Mouse (Mus musculus) limb, embryonic 14.5 days (tissue): Measurements from ENCODE around the gene Rpusd3. TPM values are rescaled to one million over a fixed set of nuclear protein-coding genes. Genes with fewer than 3 reads are reported as not detected.

Experiments
- ATAC-seq: fragments of 200-750 bp; cut with Nextera tagmentation; 2 replicates; pipeline ENCODE4 v1.8.0; 2017; ENCODE audit warnings: low read depth, moderate number of reproducible peaks, moderate TSS enrichment; ENCODE audit not compliant: low FRiP score
- DNase-seq: peaks from one replicate; pipeline ENCODE4 v3.0.0-alpha.2; 2015; ENCODE audit warnings: low spot score
- H3K27ac ChIP-seq: fragments of 300-500 bp; sonication (generic); replicated peaks from 2 replicates; pipeline ENCODE4 v1.5.1; 2014; ENCODE audit warnings: low read depth, mild to moderate bottlenecking, low read length, moderate library complexity, mixed read lengths
- H3K27me3 ChIP-seq: fragments of 300-500 bp; sonication (generic); 2 replicates; pipeline ENCODE4 v1.6.1; 2014; ENCODE audit warnings: low read length, mixed read lengths; ENCODE audit not compliant: control insufficient read depth, insufficient read depth
- H3K36me3 ChIP-seq: fragments of 300-500 bp; sonication (generic); 2 replicates; pipeline ENCODE4 v1.6.1; 2014; ENCODE audit warnings: mild to moderate bottlenecking, low read length, moderate library complexity, mixed read lengths; ENCODE audit not compliant: control insufficient read depth, insufficient read depth
- H3K4me1 ChIP-seq: fragments of 300-500 bp; sonication (generic); 2 replicates; pipeline ENCODE4 v1.6.1; 2014; ENCODE audit warnings: antibody characterized with exemption, low read length, mixed read lengths; ENCODE audit not compliant: control insufficient read depth, insufficient read depth
- H3K4me2 ChIP-seq: fragments of 300-500 bp; sonication (generic); replicated peaks from 2 replicates; pipeline ENCODE4 v1.6.1; 2014; ENCODE audit warnings: low read depth, mild to moderate bottlenecking, low read length, moderate library complexity; ENCODE audit not compliant: severe bottlenecking
- H3K4me3 ChIP-seq: fragments of 300-500 bp; sonication (generic); replicated peaks from 2 replicates; pipeline ENCODE4 v1.5.1; 2014; ENCODE audit warnings: low read length
- H3K9ac ChIP-seq: fragments of 300-500 bp; sonication (generic); 2 replicates; pipeline ENCODE4 v1.6.1; 2014; ENCODE audit warnings: mild to moderate bottlenecking, low read depth, low read length, moderate library complexity; ENCODE audit not compliant: severe bottlenecking
- H3K9me3 ChIP-seq: fragments of 300-500 bp; sonication (generic); 2 replicates; pipeline ENCODE4 v1.6.1; 2016; ENCODE audit warnings: low read length; ENCODE audit not compliant: control insufficient read depth
- POLR2A ChIP-seq: fragments of 200-500 bp; IDR thresholded peaks from 2 replicates; pipeline ENCODE4 v1.8.0; 2012; ENCODE audit warnings: inconsistent platforms, mild to moderate bottlenecking, moderate library complexity, borderline replicate concordance; ENCODE audit not compliant: insufficient read depth, insufficient read length; ENCODE audit errors: extremely low read depth
- WGBS: fragments of 180-500 bp; shearing (Covaris S2); extraction: QIAGEN DNeasy Blood & Tissue Kit; methylation state at CpG from one replicate; pipeline ENCODE4 v1.1.7; 2014; 5-methylcytosine and 5-hydroxymethylcytosine counted together
- microRNA-seq: library from miRNA; unstranded; fragments of <30 nt; microRNA quantifications from one replicate; pipeline ENCODE4, GENCODE M21; 2016
- polyA plus RNA-seq, 2 experiments: library from polyadenylated mRNA; depleted of rRNA in 1 of 2; stranded (reverse) in 1 of 2; unstranded in 1 of 2; fragments of >200 nt; fragmentation: Nextera tagmentation in 1 of 2; extraction: Ambion mirVana in 1 of 2; gene quantifications; 2 replicates each; pipeline versions ENCODE4 v1.2.1 to v1.2.3; 2012 to 2014

Rpusd3 gene
- polyA plus RNA-seq, 2 experiments = 25.1 to 38.9 TPM

DNA sequence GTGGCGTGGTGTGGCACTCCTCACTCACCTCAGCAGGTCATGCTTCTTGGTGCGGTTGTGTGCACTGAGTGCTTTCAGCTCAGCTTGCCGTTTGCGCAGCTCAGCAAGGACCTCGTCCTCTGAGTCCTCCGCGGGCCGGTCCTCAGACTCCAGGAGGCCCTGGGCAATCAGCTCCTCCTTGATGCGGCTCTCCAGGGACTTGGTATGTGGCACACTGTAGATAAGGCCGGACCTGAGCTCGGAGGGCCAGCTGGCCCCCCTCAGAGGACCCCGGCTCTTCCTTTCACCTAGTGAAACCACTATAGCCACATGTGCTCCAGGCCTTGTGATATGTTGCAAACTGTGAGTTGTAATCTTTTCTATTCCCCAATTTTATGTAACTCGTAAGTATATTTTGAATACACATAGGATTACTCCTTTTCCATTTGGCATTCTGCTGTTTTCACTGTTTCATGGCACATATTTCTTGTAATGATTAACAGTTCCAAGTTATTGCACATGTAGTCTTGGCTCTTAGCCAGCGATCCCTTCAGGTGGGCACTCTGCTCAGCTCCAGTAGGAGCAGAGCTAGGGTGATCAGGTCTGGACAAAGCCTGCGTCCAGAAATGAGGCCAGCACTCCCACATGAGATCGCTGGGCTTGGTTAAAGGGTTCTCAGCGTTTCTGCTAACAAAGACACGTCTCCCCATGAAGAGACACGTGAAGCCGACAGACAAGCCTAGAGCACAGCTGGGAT is 48.8 kb downstream of the Rpusd3 start:
- no peak overlapping the region for H3K4me3 ChIP-seq
- no peak for TF ChIP-seq POLR2A
- no peak overlapping the region for H3K27ac ChIP-seq
- no peak overlapping the region for H3K9ac ChIP-seq
- DNase-seq (no peak), ATAC-seq (no peak)
- 95% methylated on average over 20 of the region's 20 CpGs for WGBS
- no peaks in the 10 kb centered on the region for H3K9me3 ChIP-seq
- no peak overlapping the region for H3K4me2 ChIP-seq
- no peaks in the 10 kb centered on the region for H3K27me3 ChIP-seq
- H3K4me1 ChIP-seq = no peaks in the 10 kb centered on the region
- H3K36me3 ChIP-seq = peaks cover 84% of the 10 kb centered on the region

DNA sequence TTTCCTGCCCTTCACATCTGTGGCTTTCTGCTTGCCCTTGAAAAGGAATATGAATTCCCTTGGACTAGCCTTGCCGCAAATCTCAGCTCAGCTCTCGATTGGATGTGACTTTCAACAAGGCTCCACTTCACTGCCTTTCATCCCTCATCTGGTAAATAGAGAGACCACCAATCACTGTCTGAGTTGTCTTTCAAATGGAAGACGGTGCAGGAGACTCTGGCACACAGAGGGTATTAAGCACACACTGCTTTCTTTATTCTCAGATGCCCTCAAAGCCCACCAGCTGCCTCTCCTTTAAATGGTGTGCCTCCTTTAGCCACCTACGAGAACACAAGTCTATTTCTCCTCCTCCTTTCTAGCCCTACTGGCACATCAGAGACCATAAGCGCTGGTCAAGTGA is 50.6 kb downstream of the Rpusd3 start:
- no peak for TF ChIP-seq POLR2A
- H3K9ac ChIP-seq = no peak overlapping the region
- H3K36me3 ChIP-seq = peaks cover 69% of the 10 kb centered on the region
- no peak overlapping the region for H3K4me3 ChIP-seq
- 82% methylated on average over 5 of the region's 5 CpGs for WGBS
- H3K9me3 ChIP-seq = no peaks in the 10 kb centered on the region
- H3K4me1 ChIP-seq = no peaks in the 10 kb centered on the region
- H3K27ac ChIP-seq = no peak overlapping the region
- H3K27me3 ChIP-seq = no peaks in the 10 kb centered on the region
- DNase-seq = no peak
- no peak overlapping the region for H3K4me2 ChIP-seq
- no peak for ATAC-seq

DNA sequence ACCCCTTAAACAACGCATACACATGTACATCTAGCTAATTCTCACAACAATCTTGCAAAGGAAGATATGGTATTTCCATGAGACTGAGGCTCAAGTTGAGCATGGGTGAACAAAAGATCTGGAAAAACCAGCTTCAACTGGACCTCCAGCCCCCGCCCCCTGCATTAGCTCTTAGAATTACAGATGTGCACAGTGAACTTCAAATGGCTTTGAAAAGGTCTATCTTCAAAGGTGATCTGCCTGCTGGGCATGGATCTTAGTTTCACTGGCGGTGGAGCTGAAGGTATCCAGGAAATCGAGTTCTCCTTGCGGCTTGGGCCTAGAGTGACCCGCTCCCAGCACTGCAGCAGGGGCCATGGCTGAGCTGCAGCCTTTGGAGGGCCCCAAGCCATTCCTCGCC is 51.0 kb downstream of the Rpusd3 start:
- H3K27me3 ChIP-seq = no peaks in the 10 kb centered on the region
- no peak for ATAC-seq
- no peak for TF ChIP-seq POLR2A
- no peak overlapping the region for H3K4me3 ChIP-seq
- 84% methylated on average over 7 of the region's 7 CpGs for WGBS
- H3K27ac ChIP-seq = no peak overlapping the region
- H3K9me3 ChIP-seq = no peaks in the 10 kb centered on the region
- H3K9ac ChIP-seq = no peak overlapping the region
- no peak overlapping the region for H3K4me2 ChIP-seq
- no peak for DNase-seq
- peaks cover 65% of the 10 kb centered on the region for H3K36me3 ChIP-seq
- no peaks in the 10 kb centered on the region for H3K4me1 ChIP-seq

DNA sequence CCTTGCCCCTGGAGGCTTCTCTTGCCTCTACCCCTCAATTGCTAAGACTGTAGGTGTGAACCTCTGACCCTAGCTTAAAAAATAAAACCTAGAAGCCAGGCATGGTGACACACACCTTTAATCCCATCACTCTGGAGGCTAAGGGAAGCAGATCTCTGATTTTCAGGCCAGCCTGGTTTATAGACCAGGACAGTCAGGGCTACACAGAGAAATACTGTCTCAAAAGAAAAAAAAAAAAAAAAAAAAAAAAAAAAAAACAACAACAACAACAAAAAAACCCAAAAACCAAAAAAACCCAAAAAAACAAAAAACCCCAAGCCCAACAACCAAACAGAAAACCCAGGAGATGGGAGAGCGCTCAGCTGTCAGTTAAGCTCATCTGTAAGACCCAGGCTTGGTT is 51.6 kb downstream of the Rpusd3 start:
- ATAC-seq = no peak
- Histone ChIP-seq H3K9me3 (no peaks in the 10 kb centered on the region), H3K36me3 (peaks cover 60% of the 10 kb centered on the region), H3K9ac (no peak overlapping the region), H3K4me2 (no peak overlapping the region), H3K27ac (no peak overlapping the region), H3K4me3 (no peak overlapping the region), H3K4me1 (no peaks in the 10 kb centered on the region), H3K27me3 (no peaks in the 10 kb centered on the region)
- 100% methylated on average over 1 of the region's 1 CpGs for WGBS
- DNase-seq = no peak
- TF ChIP-seq POLR2A = no peak

DNA sequence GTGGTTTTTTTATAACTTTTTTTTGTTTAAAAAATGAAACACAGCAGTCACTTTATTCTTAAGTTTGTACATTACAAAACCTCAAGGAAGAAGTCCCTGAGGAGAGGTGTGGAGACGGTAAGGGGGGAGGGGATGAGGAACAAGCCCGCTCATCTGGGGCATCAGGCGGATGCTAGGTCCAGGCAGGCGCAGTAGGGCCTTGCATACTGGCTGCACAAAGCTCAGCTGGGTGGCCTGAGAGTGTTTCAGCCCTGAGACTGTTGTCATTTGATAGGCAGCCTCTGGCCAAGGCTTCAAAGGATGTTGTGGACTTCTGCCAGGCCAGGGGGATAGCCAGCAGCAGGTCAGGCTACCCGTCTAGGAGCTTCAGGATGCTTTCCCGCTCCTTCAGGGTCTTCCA is 52.5 kb downstream of the Rpusd3 start:
- no peak for TF ChIP-seq POLR2A
- Histone ChIP-seq H3K4me2 (no peak overlapping the region), H3K36me3 (peaks cover 51% of the 10 kb centered on the region), H3K9me3 (no peaks in the 10 kb centered on the region), H3K27ac (no peak overlapping the region), H3K27me3 (no peaks in the 10 kb centered on the region), H3K4me3 (no peak overlapping the region), H3K4me1 (no peaks in the 10 kb centered on the region), H3K9ac (no peak overlapping the region)
- WGBS = 87% methylated on average over 6 of the region's 6 CpGs
- ATAC-seq = no peak
- DNase-seq = no peak

Small RNA genes within 50 kb of the gene (microRNA-seq; reads per million reads assigned to microRNA genes)
- not detected for gene Gm24387

Other genes with a start within 250 kb of the Rpusd3 start
- 0.65 and 0.67 TPM in 2 replicates for gene Lhfpl4, start 224.0 kb downstream of the Rpusd3 start, polyA plus RNA-seq (2012; rRNA removed)
- gene Lhfpl4, start 224.0 kb downstream of the Rpusd3 start, polyA plus RNA-seq (2014; fragmentation: Nextera tagmentation; extraction: Ambion mirVana) = 0.32 and 0.64 TPM in 2 replicates
- gene Mtmr14, start 181.5 kb downstream of the Rpusd3 start, polyA plus RNA-seq (2012; rRNA removed) = 31.2 and 44.0 TPM in 2 replicates
- 30.4 and 31.8 TPM in 2 replicates for gene Mtmr14, start 181.5 kb downstream of the Rpusd3 start, polyA plus RNA-seq (2014; fragmentation: Nextera tagmentation; extraction: Ambion mirVana)
- gene Cpne9, start 137.0 kb downstream of the Rpusd3 start, polyA plus RNA-seq (2012; rRNA removed) = 0.46 and 0.77 TPM in 2 replicates
- gene Cpne9, start 137.0 kb downstream of the Rpusd3 start, polyA plus RNA-seq (2014; fragmentation: Nextera tagmentation; extraction: Ambion mirVana) = 0.44 TPM in 2 replicates
- 35.7 and 36.5 TPM in 2 replicates for gene Brpf1, start 112.2 kb downstream of the Rpusd3 start, polyA plus RNA-seq (2012; rRNA removed)
- gene Brpf1, start 112.2 kb downstream of the Rpusd3 start, polyA plus RNA-seq (2014; fragmentation: Nextera tagmentation; extraction: Ambion mirVana) = 20.6 and 22.0 TPM in 2 replicates
- gene Ogg1, start 92.4 kb downstream of the Rpusd3 start, polyA plus RNA-seq (2012; rRNA removed) = 22.6 and 26.3 TPM in 2 replicates
- gene Ogg1, start 92.4 kb downstream of the Rpusd3 start, polyA plus RNA-seq (2014; fragmentation: Nextera tagmentation; extraction: Ambion mirVana) = 11.1 and 11.7 TPM in 2 replicates
- gene Camk1, start 75.4 kb downstream of the Rpusd3 start, polyA plus RNA-seq (2012; rRNA removed) = 69.0 and 70.6 TPM in 2 replicates
- 98.4 and 105 TPM in 2 replicates for gene Camk1, start 75.4 kb downstream of the Rpusd3 start, polyA plus RNA-seq (2014; fragmentation: Nextera tagmentation; extraction: Ambion mirVana)
- gene Tada3, start 41.5 kb downstream of the Rpusd3 start, polyA plus RNA-seq (2012; rRNA removed) = 38.9 and 39.5 TPM in 2 replicates
- gene Tada3, start 41.5 kb downstream of the Rpusd3 start, polyA plus RNA-seq (2014; fragmentation: Nextera tagmentation; extraction: Ambion mirVana) = 41.2 and 43.9 TPM in 2 replicates
- 99.1 and 107 TPM in 2 replicates for gene Arpc4, start 41.2 kb downstream of the Rpusd3 start, polyA plus RNA-seq (2012; rRNA removed)
- 223 and 226 TPM in 2 replicates for gene Arpc4, start 41.2 kb downstream of the Rpusd3 start, polyA plus RNA-seq (2014; fragmentation: Nextera tagmentation; extraction: Ambion mirVana)
- gene Ttll3, start 30.1 kb downstream of the Rpusd3 start, polyA plus RNA-seq (2012; rRNA removed) = 21.4 and 26.1 TPM in 2 replicates
- gene Ttll3, start 30.1 kb downstream of the Rpusd3 start, polyA plus RNA-seq (2014; fragmentation: Nextera tagmentation; extraction: Ambion mirVana) = 2.3 and 4.8 TPM in 2 replicates
- gene Cidec, start 16.4 kb upstream of the Rpusd3 start, polyA plus RNA-seq (2012; rRNA removed) = 0.11 and 0.37 TPM in 2 replicates
- gene Cidec, start 16.4 kb upstream of the Rpusd3 start, polyA plus RNA-seq (2014; fragmentation: Nextera tagmentation; extraction: Ambion mirVana) = not detected in 2 replicates
- 61.0 and 74.5 TPM in 2 replicates for gene Jagn1, start 23.2 kb upstream of the Rpusd3 start, polyA plus RNA-seq (2012; rRNA removed)
- 80.5 and 82.8 TPM in 2 replicates for gene Jagn1, start 23.2 kb upstream of the Rpusd3 start, polyA plus RNA-seq (2014; fragmentation: Nextera tagmentation; extraction: Ambion mirVana)
- gene Il17re, start 39.1 kb upstream of the Rpusd3 start, polyA plus RNA-seq (2012; rRNA removed) = 6.7 and 9.6 TPM in 2 replicates
- gene Il17re, start 39.1 kb upstream of the Rpusd3 start, polyA plus RNA-seq (2014; fragmentation: Nextera tagmentation; extraction: Ambion mirVana) = 7.9 and 9.2 TPM in 2 replicates
- gene Il17rc, start 52.1 kb upstream of the Rpusd3 start, polyA plus RNA-seq (2012; rRNA removed) = 21.5 and 25.2 TPM in 2 replicates
- 18.5 and 28.2 TPM in 2 replicates for gene Il17rc, start 52.1 kb upstream of the Rpusd3 start, polyA plus RNA-seq (2014; fragmentation: Nextera tagmentation; extraction: Ambion mirVana)
- gene Creld1, start 64.0 kb upstream of the Rpusd3 start, polyA plus RNA-seq (2012; rRNA removed) = 14.0 and 15.9 TPM in 2 replicates
- 15.9 and 16.1 TPM in 2 replicates for gene Creld1, start 64.0 kb upstream of the Rpusd3 start, polyA plus RNA-seq (2014; fragmentation: Nextera tagmentation; extraction: Ambion mirVana)
- 0.54 and 0.73 TPM in 2 replicates for gene Prrt3, start 82.6 kb upstream of the Rpusd3 start, polyA plus RNA-seq (2012; rRNA removed)
- 0.36 and 0.70 TPM in 2 replicates for gene Prrt3, start 82.6 kb upstream of the Rpusd3 start, polyA plus RNA-seq (2014; fragmentation: Nextera tagmentation; extraction: Ambion mirVana)
- 58.0 and 61.6 TPM in 2 replicates for gene Emc3, start 112.3 kb upstream of the Rpusd3 start, polyA plus RNA-seq (2012; rRNA removed)
- 93.8 and 96.3 TPM in 2 replicates for gene Emc3, start 112.3 kb upstream of the Rpusd3 start, polyA plus RNA-seq (2014; fragmentation: Nextera tagmentation; extraction: Ambion mirVana)
- 12.8 and 15.9 TPM in 2 replicates for gene Fancd2, start 112.3 kb upstream of the Rpusd3 start, polyA plus RNA-seq (2012; rRNA removed)
- gene Fancd2, start 112.3 kb upstream of the Rpusd3 start, polyA plus RNA-seq (2014; fragmentation: Nextera tagmentation; extraction: Ambion mirVana) = 7.5 and 7.8 TPM in 2 replicates
- gene Fancd2os, start 181.4 kb upstream of the Rpusd3 start, polyA plus RNA-seq (2012; rRNA removed) = 0.05 TPM in 1 of 2 replicates, not detected in the other
- 0.19 and 0.40 TPM in 2 replicates for gene Fancd2os, start 181.4 kb upstream of the Rpusd3 start, polyA plus RNA-seq (2014; fragmentation: Nextera tagmentation; extraction: Ambion mirVana)
- 211 and 223 TPM in 2 replicates for gene Brk1, start 185.4 kb upstream of the Rpusd3 start, polyA plus RNA-seq (2012; rRNA removed)
- gene Brk1, start 185.4 kb upstream of the Rpusd3 start, polyA plus RNA-seq (2014; fragmentation: Nextera tagmentation; extraction: Ambion mirVana) = 251 and 259 TPM in 2 replicates
- gene Vhl, start 204.6 kb upstream of the Rpusd3 start, polyA plus RNA-seq (2012; rRNA removed) = 36.2 and 37.2 TPM in 2 replicates
- gene Vhl, start 204.6 kb upstream of the Rpusd3 start, polyA plus RNA-seq (2014; fragmentation: Nextera tagmentation; extraction: Ambion mirVana) = 55.3 and 60.4 TPM in 2 replicates
- 9.0 and 9.1 TPM in 2 replicates for gene Irak2, start 219.1 kb upstream of the Rpusd3 start, polyA plus RNA-seq (2012; rRNA removed)
- gene Irak2, start 219.1 kb upstream of the Rpusd3 start, polyA plus RNA-seq (2014; fragmentation: Nextera tagmentation; extraction: Ambion mirVana) = 2.3 and 3.3 TPM in 2 replicates